Mouse (Mus musculus) stomach, postnatal 0 days (tissue): ENCODE measurements at regions not wholly inside any gene's neighbourhood (a gene's known extent, or its start where the extent isn't known, plus 50 kb on each side); places are given as distances from the start of the nearest gene placed in this dataset.

ENCODE experiments used
- CTCF ChIP-seq: IDR thresholded peaks from 2 replicates; pipeline ENCODE4 v1.5.1; 2016; ENCODE audit warnings: antibody characterized with exemption, low read depth, mild to moderate bottlenecking, moderate library complexity
- EP300 ChIP-seq: optimal IDR thresholded peaks from 2 replicates; pipeline ENCODE3; 2016; ENCODE audit warnings: antibody characterized with exemption

DNA sequence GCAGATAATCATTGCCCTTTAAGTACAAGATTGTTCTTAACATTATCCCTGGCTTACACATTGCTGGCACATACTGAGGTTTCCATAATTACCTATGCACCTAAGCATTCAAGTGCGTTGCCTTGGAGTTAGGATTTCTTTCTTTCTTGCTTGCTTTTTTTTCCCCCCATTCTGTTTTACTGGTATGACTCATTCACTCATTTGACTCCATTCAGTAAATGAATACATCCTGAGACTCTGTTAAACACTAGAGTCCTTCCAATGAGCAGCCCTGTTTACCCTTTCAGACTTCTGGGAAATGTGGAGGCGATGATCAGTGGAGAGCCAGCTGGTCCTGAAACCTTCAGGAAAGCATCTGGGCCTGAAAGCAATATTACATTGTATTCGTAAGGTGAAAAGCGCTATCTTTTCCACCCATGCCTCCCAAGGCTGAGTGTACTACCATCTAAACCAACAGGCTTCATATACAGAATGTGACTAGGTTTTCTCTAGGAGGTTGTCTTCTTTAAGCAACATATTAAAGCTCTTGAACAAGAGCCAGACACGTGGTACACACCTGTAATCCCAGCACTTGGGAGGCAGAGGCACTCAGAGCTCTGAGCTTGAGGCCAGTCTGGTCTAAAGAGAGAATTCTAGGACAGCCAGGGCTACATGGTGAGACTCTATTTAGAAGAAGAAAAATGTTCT lies 1267.6 kb upstream of the A1bg start:
- TF ChIP-seq CTCF: no peak
- no peak for TF ChIP-seq EP300
